Mouse (Mus musculus) heart, adult 2 months (tissue): ENCODE measurements around the gene Sigirr. TPM values are rescaled to one million over a fixed set of nuclear protein-coding genes. Genes with fewer than 3 reads are reported as not detected.

Source experiments
- DNase-seq, 2 experiments: peaks; one replicate each; pipeline ENCODE4 v3.0.0; 2021
- H3K27ac ChIP-seq: fragments of 200-600 bp; 2 replicates; pipeline ENCODE4 v1.8.1; 2022
- H3K27me3 ChIP-seq: fragments of 200-500 bp; 2 replicates; pipeline ENCODE4 v1.6.1; 2012; ENCODE audit warnings: mild to moderate bottlenecking, low read length, inconsistent platforms, mixed read lengths; ENCODE audit not compliant: control insufficient read depth, insufficient read depth
- H3K36me3 ChIP-seq: fragments of 200-500 bp; 2 replicates; pipeline ENCODE4 v1.6.1; 2012; ENCODE audit warnings: low read length, inconsistent platforms; ENCODE audit not compliant: control insufficient read depth, insufficient read depth
- H3K4me1 ChIP-seq: fragments of 200-500 bp; 2 replicates; pipeline ENCODE4 v1.6.1; 2011; ENCODE audit warnings: low read length; ENCODE audit not compliant: control insufficient read depth, insufficient read depth
- H3K4me3 ChIP-seq: fragments of 200-600 bp; 2 replicates; pipeline ENCODE4 v1.8.1; 2022
- H3K79me2 ChIP-seq: fragments of 200-500 bp; replicated peaks from 2 replicates; pipeline ENCODE4 v1.6.1; 2012; ENCODE audit warnings: mild to moderate bottlenecking, inconsistent platforms, low read length, moderate library complexity, mixed read lengths; ENCODE audit not compliant: control insufficient read depth, insufficient read depth
- H3K9ac ChIP-seq: fragments of 200-500 bp; 2 replicates; pipeline ENCODE4 v1.6.1; 2012; ENCODE audit warnings: low read depth, mild to moderate bottlenecking, control low read depth, inconsistent platforms, low read length, mixed read lengths
- CTCF ChIP-seq: fragments of 200-600 bp; IDR thresholded peaks from 2 replicates; pipeline ENCODE4 v1.8.1; 2022; ENCODE audit warnings: antibody characterized with exemption, mild to moderate bottlenecking, moderate library complexity
- EP300 ChIP-seq: fragments of 200-500 bp; IDR thresholded peaks from 2 replicates; pipeline ENCODE4 v1.6.1; 2011; ENCODE audit warnings: low read depth, low read length, control low read depth; ENCODE audit not compliant: insufficient read depth
- POLR2A ChIP-seq: fragments of 200-500 bp; IDR thresholded peaks from 2 replicates; pipeline ENCODE4 v1.6.1; 2011; ENCODE audit warnings: mild to moderate bottlenecking, low read depth, low read length, control low read depth; ENCODE audit not compliant: insufficient read depth
- WGBS: fragments of 180-500 bp; shearing (Covaris S2); methylation state at CpG from one replicate; pipeline ENCODE4 v1.1.7; 2018; 5-methylcytosine and 5-hydroxymethylcytosine counted together
- intact Hi-C: fragments of 180-260 bp; cut with DNase I; formaldehyde crosslinking; loops from one replicate; pipeline ENCODE4 v1.15.1; 2025
- polyA plus RNA-seq: library from polyadenylated mRNA; depleted of rRNA; stranded (reverse); fragments of >200 nt; gene quantifications from 2 replicates; pipeline ENCODE4 v1.2.3, GENCODE M21; 2012
- total RNA-seq, 2 experiments: library from RNA; stranded (reverse); gene quantifications; 2 replicates each; pipeline ENCODE4 v1.2.3; 2021

Gene Sigirr
- total and polyA plus RNA-seq, 3 experiments, result 4.5 to 9.4 (median 7.0) TPM

- H3K27ac ChIP-seq, result no peak overlapping the region
- H3K4me3 ChIP-seq, result no peak overlapping the region
- H3K9ac ChIP-seq, result no peak overlapping the region
- intact Hi-C loops, result no loop called here
- no peaks in the 10 kb centered on the region; the same call in 1 of the 2 replicates for H3K4me1 ChIP-seq
- no peak for TF ChIP-seq CTCF
- TF ChIP-seq POLR2A, result no peak
- no peak for TF ChIP-seq EP300
- WGBS, result 85% methylated on average over 3 of the region's 3 CpGs
- H3K36me3 ChIP-seq, result no peaks in the 10 kb centered on the region
- no peak for DNase-seq
- no peaks in the 10 kb centered on the region for H3K79me2 ChIP-seq
- H3K27me3 ChIP-seq, result peaks cover 5% of the 10 kb centered on the region; the same call in 1 of the 2 replicates
Observed at GRCm38 (mm10) chr7:141063353-141063752, 37.0 kb downstream of the Sigirr start.

DNA sequence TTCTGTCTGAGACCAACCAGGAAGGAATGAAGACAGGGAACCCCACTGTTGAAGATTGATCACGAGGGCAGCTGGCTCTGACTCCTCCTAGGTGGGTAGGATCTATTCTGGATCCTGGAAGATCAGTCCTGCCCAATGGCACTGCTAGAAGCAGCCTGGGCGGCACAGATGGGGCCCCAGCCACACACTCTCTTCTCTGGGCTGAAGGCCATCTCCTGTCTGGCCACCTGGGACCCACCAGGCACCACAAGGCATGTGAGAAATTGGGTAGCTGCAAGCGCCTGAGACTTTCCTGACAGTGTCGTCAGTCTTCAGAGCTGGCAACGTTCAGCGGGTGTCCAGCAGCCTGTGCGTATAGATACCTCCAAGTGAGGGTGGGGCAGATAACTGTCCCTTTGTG is 37.8 kb downstream of the Sigirr start:
- Histone ChIP-seq H3K9ac (no peak overlapping the region), H3K36me3 (no peaks in the 10 kb centered on the region), H3K4me1 (no peaks in the 10 kb centered on the region; the same call in 1 of the 2 replicates), H3K79me2 (no peaks in the 10 kb centered on the region), H3K27me3 (peaks cover 5% of the 10 kb centered on the region; the same call in 1 of the 2 replicates), H3K27ac (no peak overlapping the region), H3K4me3 (no peak overlapping the region)
- TF ChIP-seq EP300, result no peak
- TF ChIP-seq POLR2A, result no peak
- no peak for TF ChIP-seq CTCF
- 73% methylated on average over 7 of the region's 7 CpGs for WGBS
- intact Hi-C loops, result no loop called here
- DNase-seq, result no peak

DNA sequence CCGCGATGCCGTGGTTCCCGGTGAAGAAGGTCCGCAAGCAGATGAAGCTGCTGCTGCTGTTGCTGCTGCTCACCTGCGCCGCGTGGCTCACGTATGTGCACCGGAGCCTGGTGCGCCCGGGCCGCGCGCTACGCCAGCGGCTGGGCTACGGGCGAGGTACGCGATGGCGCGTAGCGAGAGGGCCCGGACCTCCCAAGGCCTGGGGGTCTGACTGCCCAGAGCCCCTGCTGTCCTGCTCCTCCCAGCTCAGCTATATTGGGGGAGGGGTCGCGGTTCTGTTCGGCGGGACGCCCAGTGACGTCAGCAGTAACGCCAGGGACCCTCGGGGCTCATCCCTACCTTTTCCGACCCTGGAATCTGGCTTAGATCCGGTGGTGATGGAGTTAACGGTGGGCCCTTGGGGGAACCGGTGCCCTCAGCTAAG is 39.1 kb downstream of the Sigirr start:
- DNase-seq, result no peak
- Histone ChIP-seq H3K4me3 (peak overlapping the region; percentile 42), H3K27ac (no peak overlapping the region), H3K36me3 (no peaks in the 10 kb centered on the region), H3K27me3 (peaks cover 5% of the 10 kb centered on the region; the same call in 1 of the 2 replicates), H3K4me1 (no peaks in the 10 kb centered on the region; the same call in 1 of the 2 replicates), H3K79me2 (no peaks in the 10 kb centered on the region), H3K9ac (no peak overlapping the region)
- WGBS, result 3% methylated on average over 37 of the region's 37 CpGs
- TF ChIP-seq CTCF (no peak), POLR2A (no peak), EP300 (no peak)
- intact Hi-C loops, result no loop called here

DNA sequence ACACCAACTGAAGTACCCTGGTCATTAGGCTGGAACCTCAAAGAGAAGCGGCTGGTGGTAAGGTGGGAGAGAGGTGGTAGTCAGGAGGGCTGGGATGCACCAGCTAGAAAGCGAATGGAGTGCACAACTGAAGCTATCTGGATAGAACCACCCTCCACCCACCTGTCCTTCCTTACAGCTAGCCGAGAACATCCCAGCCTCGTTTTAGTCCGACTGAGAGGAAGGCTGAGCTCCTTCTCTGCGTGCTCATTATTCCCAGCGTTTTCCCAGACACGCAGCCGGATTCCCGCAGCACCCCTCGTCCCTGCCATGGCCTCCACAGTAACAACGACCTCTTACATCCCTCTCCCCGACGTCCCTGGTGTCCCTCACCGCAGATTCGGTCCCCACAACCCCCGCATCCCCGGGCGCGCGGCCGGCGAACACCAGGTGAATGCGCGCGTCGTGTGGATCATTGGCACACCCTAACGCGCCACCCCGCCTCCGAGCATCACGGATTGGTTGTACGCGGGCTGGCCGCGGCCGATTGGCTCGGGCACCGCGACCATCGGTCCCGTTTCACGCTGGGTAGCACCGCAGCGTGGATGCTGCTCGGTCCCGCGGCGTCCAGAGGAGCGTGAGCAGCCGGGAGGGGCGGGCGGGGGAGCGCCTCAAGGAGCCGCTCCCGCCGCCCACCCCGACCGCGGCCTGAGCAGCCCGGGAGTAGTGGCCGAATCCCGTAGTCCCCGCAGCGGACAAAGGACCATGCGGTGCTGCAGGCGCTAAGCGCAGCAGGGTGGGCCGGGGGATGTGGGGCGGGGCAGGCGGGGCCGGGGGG is 39.7 kb downstream of the Sigirr start, which contains the start of gene B4galnt4:
Gene B4galnt4 (plus strand): TSS at position 679 of the 817 bp plus-strand sequence.
- TF ChIP-seq CTCF (no peak), POLR2A (no peak), EP300 (no peak)
- no peak within 1 kb of the TSS for H3K27ac ChIP-seq
- H3K27me3 ChIP-seq, result peaks cover 5% of the 10 kb centered on the region; the same call in 1 of the 2 replicates
- WGBS, result 2% methylated on average over 72 of the region's 72 CpGs
- no peaks in the 10 kb centered on the region for H3K79me2 ChIP-seq
- no peaks in the 10 kb centered on the region for H3K36me3 ChIP-seq
- no peaks in the 10 kb centered on the region; the same call in 1 of the 2 replicates for H3K4me1 ChIP-seq
- peak within 1 kb of the TSS; percentile 42 for H3K4me3 ChIP-seq
- peak within 1 kb of the TSS; percentile 14; the same call in 1 of the 2 replicates for H3K9ac ChIP-seq
- intact Hi-C loops, result no loop called here
- DNase-seq, result peak; percentile 59 to 61

DNA sequence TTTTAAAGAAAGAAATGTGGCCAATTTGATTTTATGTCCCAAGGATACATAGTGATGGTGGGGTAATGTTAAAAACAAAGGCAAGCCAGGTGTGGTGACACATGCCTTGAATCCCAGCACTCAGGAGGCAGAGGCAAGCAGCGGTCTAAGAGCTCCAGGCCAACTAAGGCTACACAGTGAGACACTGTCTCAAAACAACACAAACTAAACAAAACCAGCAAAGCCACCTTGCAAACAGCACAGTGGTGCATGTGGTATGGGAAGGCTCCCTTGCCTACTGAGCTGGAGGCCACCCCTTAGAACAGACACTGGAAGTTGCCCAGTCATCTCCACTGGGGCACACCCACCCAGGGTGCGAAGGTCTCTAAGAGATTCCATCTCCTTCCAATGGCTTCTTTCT is 40.4 kb downstream of the Sigirr start:
- Histone ChIP-seq H3K36me3 (no peaks in the 10 kb centered on the region), H3K27ac (no peak overlapping the region), H3K4me3 (no peak overlapping the region), H3K27me3 (peaks cover 5% of the 10 kb centered on the region; the same call in 1 of the 2 replicates), H3K9ac (no peak overlapping the region), H3K4me1 (no peaks in the 10 kb centered on the region; the same call in 1 of the 2 replicates), H3K79me2 (no peaks in the 10 kb centered on the region)
- intact Hi-C loops, result no loop called here
- no peak for DNase-seq
- no peak for TF ChIP-seq POLR2A
- no peak for TF ChIP-seq CTCF
- no peak for TF ChIP-seq EP300
- WGBS, result 53% methylated on average over 2 of the region's 2 CpGs
